ENCODE assay signal across 8 mouse cellular contexts in the genomic region with DNA sequence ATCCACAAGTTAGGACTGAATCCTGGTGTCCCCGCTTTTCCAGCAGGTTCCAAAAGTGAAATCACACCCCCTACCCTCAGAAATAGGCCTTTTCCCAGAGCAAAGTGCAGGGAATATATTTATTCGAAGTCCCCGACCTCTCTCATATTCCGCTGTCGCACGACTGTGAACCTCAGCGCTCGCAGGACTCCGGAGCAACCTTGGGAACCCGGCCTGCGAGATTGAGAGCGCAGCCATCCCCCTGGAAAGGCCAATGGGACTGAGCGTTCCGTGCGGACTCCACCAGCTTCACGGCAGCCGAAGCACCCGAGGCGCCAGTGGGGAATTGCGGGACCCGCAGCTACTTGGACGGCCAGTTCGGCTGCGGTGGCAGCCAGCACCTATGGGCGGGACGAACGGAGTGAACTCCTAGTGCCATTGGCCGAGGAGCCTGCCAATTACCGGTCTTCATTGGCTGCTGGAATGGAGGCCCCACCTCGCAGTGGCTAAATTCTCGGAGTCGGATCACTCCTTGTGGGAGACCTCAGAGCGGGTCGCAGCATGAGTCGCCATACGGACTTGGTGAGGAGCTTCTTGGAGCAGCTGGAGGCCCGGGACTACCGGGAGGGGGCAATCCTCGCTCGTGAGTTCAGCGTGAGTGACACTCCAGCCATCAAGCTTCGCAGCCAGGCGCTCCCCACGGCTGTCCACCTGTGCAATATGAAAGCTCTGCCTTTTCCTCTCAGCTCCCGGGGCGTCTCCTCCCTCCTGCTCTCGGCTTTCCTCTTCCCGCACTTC. TPM values are rescaled to one million over a fixed set of nuclear protein-coding genes. Genes with fewer than 3 reads are reported as not detected.
DNase-seq lines count a peak whose midpoint lies in the region; ATAC-seq and TF ChIP-seq lines count a peak whose summit lies in the region.

A gene (plus strand): TSS at position 479 of the 777 bp plus-strand sequence.

- H3K27ac ChIP-seq in MEL (ENCODE audit: control insufficient read depth, low read depth, low read length), result no peak within 1 kb of the TSS
- H3K27ac ChIP-seq in hindbrain, embryonic 10.5 days, result no peak within 1 kb of the TSS
- H3K27ac ChIP-seq in lung, postnatal 0 days (ENCODE audit: low read length), result peak within 1 kb of the TSS; percentile 39

- H3K4me1 ChIP-seq in MEL (ENCODE audit: control insufficient read depth in 1 of 2, insufficient read depth in 2 of 2, low read length in 2 of 2), result peaks cover 2 to 8% of the 10 kb centered on the region in 2 experiments
- peaks cover 11% of the 10 kb centered on the region for H3K4me1 ChIP-seq in hindbrain, embryonic 10.5 days (replicated peaks)
- H3K4me1 ChIP-seq in lung, postnatal 0 days (ENCODE audit: insufficient read depth, low read depth, low read length), result 0 out of 2 replicates have a peak, but pooled peaks cover 2% of the 10 kb centered on the region

- TF ChIP-seq RAD21 in MEL (IDR thresholded peaks at IDR 0.05; ENCODE audit: low read depth, low read length), result no peak

- peak; percentile 67 to 88; a peak in 3 of 4 replicates for TF ChIP-seq POLR2A in MEL (IDR thresholded peaks at IDR 0.05; ENCODE audit: control insufficient read depth in 1 of 2, insufficient read depth in 1 of 2, low read depth in 1 of 2, low read length in 2 of 2, poor library complexity in 1 of 2)

- H3K27me3 ChIP-seq in MEL (ENCODE audit: control insufficient read depth in 1 of 2, insufficient read depth in 2 of 2, low read length in 2 of 2), result no peaks in the 10 kb centered on the region
- H3K27me3 ChIP-seq in hindbrain, embryonic 10.5 days (ENCODE audit: insufficient read depth, poor library complexity, severe bottlenecking), result peaks cover 64% of the 10 kb centered on the region
- H3K27me3 ChIP-seq in lung, postnatal 0 days (replicated peaks; ENCODE audit: insufficient read depth, low read length), result no peaks in the 10 kb centered on the region

- peak within 1 kb of the TSS; percentile 83 for H3K9ac ChIP-seq in MEL (ENCODE audit: control insufficient read depth, low read depth, low read length, poor library complexity, severe bottlenecking)
- peak within 1 kb of the TSS; percentile 33 for H3K9ac ChIP-seq in lung, postnatal 0 days (replicated peaks; ENCODE audit: low read depth)

- peak; percentile 93 for DNase-seq in MEL (ENCODE audit: low read depth, low spot score)
- peak; percentile 96 for DNase-seq in cerebellum, adult 8-10 months
- DNase-seq in hindbrain, embryonic 10.5 days (ENCODE audit: low spot score), result peak; percentile 93
- DNase-seq in layer of hippocampus, adult 9-11 months, result peak; percentile 83
- DNase-seq in lung, postnatal 0 days (ENCODE audit: low spot score), result peak; percentile 88
- DNase-seq in ovary, postnatal 14 days (ENCODE audit: low spot score), result peak; percentile 90
- peak; percentile 90 for DNase-seq in thymus, postnatal 14 days

- no peaks in the 10 kb centered on the region; the same call in 1 of the 2 replicates for H3K79me2 ChIP-seq in MEL (ENCODE audit: control insufficient read depth, insufficient read depth, low read length, poor library complexity)

- H3K4me3 ChIP-seq in MEL (ENCODE audit: control insufficient read depth in 1 of 2, insufficient read depth in 1 of 2, low read depth in 2 of 2, low read length in 2 of 2), result peak within 1 kb of the TSS; percentile 64 to 90
- H3K4me3 ChIP-seq in hindbrain, embryonic 10.5 days, result peak within 1 kb of the TSS; percentile 65
- H3K4me3 ChIP-seq in lung, postnatal 0 days (ENCODE audit: low read depth, low read length), result peak within 1 kb of the TSS; percentile 45

- H3K36me3 ChIP-seq in MEL (ENCODE audit: control insufficient read depth in 1 of 2, insufficient read depth in 2 of 2, low read length in 2 of 2), result peaks cover 0 to 5% of the 10 kb centered on the region in 2 experiments; a peak in 2 of 4 replicates
- H3K36me3 ChIP-seq in hindbrain, embryonic 10.5 days, result no peaks in the 10 kb centered on the region
- H3K36me3 ChIP-seq in lung, postnatal 0 days (ENCODE audit: insufficient read depth, low read length), result no peaks in the 10 kb centered on the region

- peak; percentile 97 for ATAC-seq in frontal cortex, adult (ENCODE audit: low TSS enrichment)
- ATAC-seq in lung, postnatal 0 days, result peak; percentile 94

- WGBS in hindbrain, embryonic 10.5 days, result under 1% methylated on average over 48 of the region's 48 CpGs
- WGBS in lung, postnatal 0 days, result under 1% methylated on average over 48 of the region's 48 CpGs

- no peak for TF ChIP-seq CTCF in MEL (IDR thresholded peaks at IDR 0.05 in 2 of 3, conservative IDR thresholded peaks at IDR 0.05 in 1 of 3; ENCODE audit: control insufficient read depth in 1 of 3, insufficient read depth in 1 of 3, low read depth in 2 of 3, low read length in 3 of 3, poor library complexity in 1 of 3, severe bottlenecking in 1 of 3)
- peak; percentile 37 for TF ChIP-seq CTCF in lung, postnatal 0 days (IDR thresholded peaks at IDR 0.05)

- peak within 1 kb of the TSS; percentile 77 for H3K4me2 ChIP-seq in lung, postnatal 0 days (replicated peaks; ENCODE audit: low read depth, low read length)

- no peaks in the 10 kb centered on the region for H3K9me3 ChIP-seq in MEL (replicated peaks; ENCODE audit: insufficient read depth, low read length)
- H3K9me3 ChIP-seq in hindbrain, embryonic 10.5 days, result no peaks in the 10 kb centered on the region
- no peaks in the 10 kb centered on the region for H3K9me3 ChIP-seq in lung, postnatal 0 days (ENCODE audit: low read length)

- TF ChIP-seq EP300 in MEL (IDR thresholded peaks at IDR 0.05; ENCODE audit: low read depth in 1 of 2, low read length in 2 of 2), result no peak
- no peak for TF ChIP-seq EP300 in lung, postnatal 0 days (IDR thresholded peaks at IDR 0.05)

TF ChIP-seq in MEL, 35 proteins besides CTCF, POLR2A, EP300 and RAD21 (continues in another document):
- TF ChIP-seq MYB (IDR thresholded peaks at IDR 0.05; ENCODE audit: low read depth, low read length), result no peak
- no peak for TF ChIP-seq GABPA (IDR thresholded peaks at IDR 0.05; ENCODE audit: low read depth, low read length)
- TF ChIP-seq MYC (IDR thresholded peaks at IDR 0.05; ENCODE audit: low read depth, low read length), result no peak
- no peak for TF ChIP-seq UBTF (IDR thresholded peaks at IDR 0.05; ENCODE audit: borderline replicate concordance, insufficient read depth, low read depth, low read length)
- TF ChIP-seq E2F4 (IDR thresholded peaks at IDR 0.05; ENCODE audit: borderline replicate concordance, low read depth, low read length), result no peak
- TF ChIP-seq NRF1 (IDR thresholded peaks at IDR 0.05; ENCODE audit: insufficient read depth, low read depth, low read length, poor library complexity, severe bottlenecking), result no peak
- TF ChIP-seq ETS1 (IDR thresholded peaks at IDR 0.05; ENCODE audit: low read depth, low read length), result no peak
- TF ChIP-seq CHD1 (IDR thresholded peaks at IDR 0.05; ENCODE audit: low read depth, low read length), result no peak
- no peak for TF ChIP-seq SMC3 (IDR thresholded peaks at IDR 0.05; ENCODE audit: low read depth, low read length)
- TF ChIP-seq MAZ (IDR thresholded peaks at IDR 0.05; ENCODE audit: low read depth, low read length), result no peak
- TF ChIP-seq CHD2 (IDR thresholded peaks at IDR 0.05; ENCODE audit: low read length), result peak; percentile 14; the same call in 1 of the 2 replicates
- peak; percentile 77 for TF ChIP-seq TBP (IDR thresholded peaks at IDR 0.05; ENCODE audit: low read depth, low read length)
- TF ChIP-seq SIN3A (IDR thresholded peaks at IDR 0.05; ENCODE audit: low read length), result peak; percentile 27; the same call in 1 of the 2 replicates
- TF ChIP-seq RCOR1 (IDR thresholded peaks at IDR 0.05; ENCODE audit: low read depth, low read length), result no peak
- TF ChIP-seq ELF1 (IDR thresholded peaks at IDR 0.05; ENCODE audit: low read depth, low read length), result no peak
- no peak for TF ChIP-seq MXI1 (IDR thresholded peaks at IDR 0.05; ENCODE audit: low read depth, low read length)
- TF ChIP-seq MEF2A (IDR thresholded peaks at IDR 0.05; ENCODE audit: extremely low read depth, insufficient replicate concordance, low read depth, low read length, poor library complexity, severe bottlenecking), result no peak
- TF ChIP-seq KAT2A (conservative IDR thresholded peaks at IDR 0.05; ENCODE audit: low read depth, low read length), result no peak
- TF ChIP-seq ZC3H11A (IDR thresholded peaks at IDR 0.05; ENCODE audit: low read depth, low read length), result no peak
- peak; percentile 15; the same call in 1 of the 2 replicates for TF ChIP-seq TCF12 (IDR thresholded peaks at IDR 0.05; ENCODE audit: low read depth, low read length)
- TF ChIP-seq HCFC1 (IDR thresholded peaks at IDR 0.05; ENCODE audit: low read depth, low read length), result peak; percentile 15
- TF ChIP-seq NELFE (IDR thresholded peaks at IDR 0.05; ENCODE audit: low read depth, low read length), result peak; percentile 63
- no peak for TF ChIP-seq TAL1 (IDR thresholded peaks at IDR 0.05; ENCODE audit: low read length)
- TF ChIP-seq POLR2AphosphoS5 (IDR thresholded peaks at IDR 0.05; ENCODE audit: borderline replicate concordance, low read depth, low read length), result no peak
- TF ChIP-seq JUND (IDR thresholded peaks at IDR 0.05; ENCODE audit: low read depth, low read length), result no peak
- TF ChIP-seq USF2 (IDR thresholded peaks at IDR 0.05; ENCODE audit: borderline replicate concordance in 1 of 2, insufficient read depth in 1 of 2, low read depth in 1 of 2, low read length in 2 of 2), result no peak
- peak; percentile 50; the same call in 1 of the 2 replicates for TF ChIP-seq ZMIZ1 (IDR thresholded peaks at IDR 0.05; ENCODE audit: low read depth, low read length)
- peak; percentile 23; the same call in 1 of the 2 replicates for TF ChIP-seq MAX (IDR thresholded peaks at IDR 0.05; ENCODE audit: low read length)
- no peak for TF ChIP-seq USF1 (IDR thresholded peaks at IDR 0.05; ENCODE audit: low read depth, low read length)
- TF ChIP-seq ZNF384 (IDR thresholded peaks at IDR 0.05; ENCODE audit: low read depth, low read length), result no peak
- no peak for TF ChIP-seq MAFK (IDR thresholded peaks at IDR 0.05; ENCODE audit: borderline replicate concordance, low read depth, low read length)
- no peak for TF ChIP-seq ZKSCAN1 (IDR thresholded peaks at IDR 0.05; ENCODE audit: low read depth, low read length)
- peak; percentile 67; the same call in 1 of the 2 replicates for TF ChIP-seq POLR2AphosphoS2 (IDR thresholded peaks at IDR 0.05; ENCODE audit: low read length)
- no peak for TF ChIP-seq BHLHE40 (IDR thresholded peaks at IDR 0.05; ENCODE audit: borderline replicate concordance, low read depth, low read length)

RNA-seq across cellular contexts. Expression of the gene that starts here (rescaled TPM):
- 58.7 and 73.3 TPM in 2 replicates for total RNA-seq in MEL (2012; rRNA removed)
- polyA plus RNA-seq in MEL (2012; ENCODE audit: insufficient read depth in 1 of 2, insufficient read length in 2 of 2, low read depth in 1 of 2, low replicate concordance in 2 of 2, missing spikeins in 1 of 2), result 10 to 100 TPM in 1 of 2 experiments, not detected in 1; 39.1 TPM
- 8.0 and 10.9 TPM in 2 replicates for polyA plus RNA-seq in hindbrain, embryonic 10.5 days (2016; fragmentation: Nextera tagmentation; extraction: Ambion mirVana)
- 36.0 and 39.8 TPM in 2 replicates for polyA plus RNA-seq in lung, postnatal 0 days (2015; fragmentation: Nextera tagmentation; extraction: Ambion mirVana)
